Mouse (Mus musculus) E14TG2a.4 (cell line): ENCODE measurements at regions not wholly inside any gene's neighbourhood (a gene's known extent, or its start where the extent isn't known, plus 50 kb on each side); places are given as distances from the start of the nearest gene placed in this dataset.

ENCODE experiments used
- CTCF ChIP-seq: conservative IDR thresholded peaks from 2 replicates; pipeline ENCODE4 v1.5.1; 2014; ENCODE audit warnings: low read length
- POU5F1 ChIP-seq: IDR thresholded peaks from 2 replicates; pipeline ENCODE4 v1.6.1; 2014; ENCODE audit warnings: low read length, borderline replicate concordance

DNA sequence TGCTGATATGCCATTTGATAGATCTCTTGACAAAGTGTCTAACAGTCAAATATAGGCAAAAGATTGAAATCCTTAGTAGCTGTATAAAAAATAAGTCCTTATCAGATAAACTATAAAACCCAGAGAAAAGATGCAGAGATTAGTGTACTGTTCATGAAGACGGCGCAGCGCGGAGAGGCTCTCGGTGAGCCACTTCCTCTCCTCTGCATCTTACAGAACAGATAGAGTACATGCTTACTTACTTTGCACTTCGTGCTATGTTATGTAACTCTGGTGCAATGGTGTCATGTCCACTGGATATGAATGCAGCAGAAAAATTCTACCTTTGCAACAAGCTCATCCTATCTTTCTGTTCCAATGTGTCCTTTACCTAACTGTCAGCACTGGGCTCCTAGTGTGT is 2593.5 kb upstream of the Gm7489 start:
- no peak for TF ChIP-seq CTCF
- TF ChIP-seq POU5F1, result no peak
